Mouse (Mus musculus) T-helper 1 cell (primary cell): ENCODE results near the gene Sema3b.

ENCODE experiments used
- in situ Hi-C: fragments of 300-600 bp; cut with MboI, MseI; formaldehyde crosslinking; loops from one replicate; pipeline ENCODE4 v1.15.1; 2025; ENCODE audit warnings: high pct_unique_total_duplicates

Sema3b gene

GRCm38 (mm10) chr9:107612945-107613569 is 4.0 kb upstream of the Sema3b start:
- in situ Hi-C loops, result no loop called here

DNA sequence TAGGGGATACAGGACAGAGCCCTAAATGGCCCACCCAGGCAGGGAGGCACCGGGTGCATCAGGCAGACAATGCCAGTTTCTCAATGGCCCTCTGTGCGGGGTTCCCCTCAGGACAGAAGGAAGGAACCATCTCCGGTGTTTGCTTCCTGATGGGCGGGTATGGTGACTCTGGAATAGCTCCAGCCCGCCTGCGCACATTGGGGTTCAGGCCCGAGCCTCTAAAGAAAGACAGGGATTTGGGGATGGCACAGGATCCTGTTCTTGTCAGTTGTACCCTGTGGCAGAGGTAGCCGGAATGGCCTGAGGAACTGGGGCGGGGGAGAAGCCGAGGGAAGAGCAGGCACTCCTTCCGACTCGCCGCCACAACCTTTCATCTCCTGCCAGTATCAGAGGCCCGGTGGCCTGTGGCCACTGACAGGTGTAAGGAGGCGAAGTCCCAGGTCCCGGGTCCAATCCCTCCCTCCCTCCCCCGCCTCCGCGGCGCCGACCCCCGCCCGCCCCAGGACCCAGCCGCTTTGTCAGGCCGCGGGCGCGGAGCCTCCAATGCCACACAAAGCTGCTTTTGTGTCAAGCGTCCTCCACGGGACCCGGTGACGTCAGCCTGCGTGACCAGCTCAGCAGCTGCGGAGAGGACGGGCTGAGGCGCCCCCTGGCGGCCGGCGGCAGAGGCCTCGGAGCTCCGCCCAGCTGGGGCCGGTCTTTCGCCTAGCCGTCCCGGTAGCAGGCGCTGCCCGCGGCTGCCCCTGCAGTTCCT is 3.3 kb upstream of the Sema3b start:
- in situ Hi-C loops, result no loop called here

- in situ Hi-C loops, result no loop called here
Measured at GRCm38 (mm10) chr9:107611456-107612190, 2.6 kb upstream of the Sema3b start.

DNA sequence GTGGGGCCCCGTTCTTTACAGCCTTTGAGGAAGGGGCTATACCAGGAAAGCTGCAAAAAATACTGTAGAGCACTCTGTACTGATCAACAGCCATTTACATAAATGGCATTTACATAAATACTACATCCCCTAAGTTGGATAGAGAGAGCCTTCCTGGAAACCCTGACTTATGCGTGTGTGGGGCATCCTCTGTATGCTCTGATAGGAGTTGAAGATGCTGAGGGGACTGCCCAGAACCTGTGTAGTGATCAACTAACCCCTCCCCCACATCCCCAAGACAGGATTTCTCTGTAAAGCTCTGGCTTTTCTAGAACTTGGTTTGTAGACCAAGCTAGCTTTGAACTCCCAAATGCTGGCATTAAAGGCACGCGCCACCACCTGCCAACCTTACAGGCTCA is 403 bp upstream of the Sema3b start:
- in situ Hi-C loops, result no loop called here

DNA sequence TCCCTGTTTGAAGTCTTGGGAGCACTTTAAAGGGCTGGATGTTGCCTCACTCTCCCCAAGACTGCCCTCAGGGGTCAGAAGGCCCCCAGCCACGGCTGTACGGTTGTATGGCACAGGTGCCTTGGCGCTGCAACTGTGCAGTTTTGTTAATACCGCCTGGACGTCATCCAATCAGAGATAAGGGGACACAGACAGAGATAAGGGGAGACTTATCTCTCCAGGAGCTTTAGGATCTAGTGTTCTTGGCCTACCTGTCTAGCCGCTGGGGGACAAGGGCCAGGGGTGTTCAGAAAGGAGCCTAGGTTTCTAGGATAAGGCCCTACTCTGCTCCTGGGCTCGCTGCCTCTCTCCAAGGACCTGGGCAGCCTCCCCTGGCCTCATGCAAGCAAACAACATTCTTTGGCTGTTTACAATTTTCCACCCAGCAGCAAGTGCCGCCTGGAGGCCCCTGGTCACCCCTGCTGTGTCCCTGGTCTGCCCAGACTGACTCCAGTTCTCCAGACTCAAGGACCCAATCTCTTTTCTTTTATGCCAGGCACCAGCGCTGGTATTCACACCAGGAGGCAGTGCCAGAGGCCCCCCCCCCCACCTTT is 1.3 kb downstream of the Sema3b start:
- in situ Hi-C loops, result no loop called here

DNA sequence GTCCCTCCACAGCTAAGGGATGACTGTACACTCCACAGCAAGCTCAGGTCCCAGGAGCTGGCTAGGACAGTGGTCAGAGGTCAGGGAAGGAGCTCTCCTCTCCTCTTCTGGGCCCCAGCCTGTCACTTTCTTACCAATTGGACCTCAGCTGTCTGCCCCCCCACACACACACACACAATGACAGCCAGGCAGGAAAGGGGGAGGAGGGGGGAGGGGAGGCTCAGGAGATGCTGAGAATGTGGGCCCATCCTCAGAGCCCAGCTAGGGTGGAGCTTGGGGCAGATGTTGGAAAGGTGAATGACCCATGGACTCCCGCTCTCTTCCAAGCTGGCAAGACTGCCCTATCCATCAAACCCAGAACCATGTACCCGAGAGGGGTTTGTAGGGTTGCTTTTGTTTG is 2.0 kb downstream of the Sema3b start:
- in situ Hi-C loops, result no loop called here

- in situ Hi-C loops, result no loop called here
Measured at GRCm38 (mm10) chr9:107606591-107606990, 2.4 kb downstream of the Sema3b start.

GRCm38 (mm10) chr9:107605041-107605661 is 3.9 kb downstream of the Sema3b start:
- in situ Hi-C loops, result no loop called here

DNA sequence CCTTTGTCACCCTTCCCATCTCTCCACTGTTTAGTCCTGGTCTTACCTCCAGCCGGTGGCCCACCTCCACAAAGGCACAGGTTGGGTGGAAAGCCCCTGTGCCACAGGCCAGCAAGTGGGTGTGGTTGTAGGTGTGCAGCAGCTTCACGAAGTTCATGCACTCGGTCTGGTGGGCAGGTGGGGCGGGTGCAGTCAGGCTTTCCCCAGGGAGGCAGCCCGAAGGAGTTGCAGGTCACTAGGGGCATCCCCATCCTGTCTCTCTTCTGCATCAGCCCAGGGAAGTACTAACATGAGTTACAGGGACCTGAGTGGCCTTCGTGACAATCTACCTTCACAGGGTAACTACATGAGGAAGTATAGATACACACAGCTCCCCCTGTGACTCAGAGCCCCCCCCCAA is 5.8 kb downstream of the Sema3b start:
- in situ Hi-C loops, result no loop called here

DNA sequence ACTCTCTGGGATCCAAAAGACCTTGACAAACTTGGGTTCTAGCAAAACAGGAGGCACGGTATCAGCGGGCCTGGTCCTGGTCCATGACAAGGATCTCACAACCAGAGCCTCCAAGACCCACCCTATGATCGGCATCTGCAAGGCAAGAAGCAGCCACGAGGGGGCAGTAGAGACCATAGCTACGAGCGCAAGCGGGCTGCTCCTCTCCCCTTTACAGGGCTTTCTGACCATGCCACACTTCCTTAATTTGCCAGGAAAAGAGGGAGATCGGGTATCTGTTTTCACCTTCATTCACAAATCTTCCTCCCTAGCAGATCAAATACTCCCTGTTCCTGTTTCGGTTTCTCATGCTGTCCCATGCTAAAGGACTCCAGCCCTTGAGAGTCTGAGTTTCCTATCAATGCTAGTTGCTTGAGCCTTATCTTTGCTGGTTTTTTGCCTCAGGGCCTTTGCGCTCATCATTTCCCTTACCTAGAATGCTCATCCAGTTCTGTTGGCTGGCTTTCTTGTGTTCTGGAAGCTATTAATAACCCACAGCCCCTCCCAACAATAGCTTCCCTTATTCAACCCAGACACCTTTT is 6.9 kb downstream of the Sema3b start:
- in situ Hi-C loops, result no loop called here

DNA sequence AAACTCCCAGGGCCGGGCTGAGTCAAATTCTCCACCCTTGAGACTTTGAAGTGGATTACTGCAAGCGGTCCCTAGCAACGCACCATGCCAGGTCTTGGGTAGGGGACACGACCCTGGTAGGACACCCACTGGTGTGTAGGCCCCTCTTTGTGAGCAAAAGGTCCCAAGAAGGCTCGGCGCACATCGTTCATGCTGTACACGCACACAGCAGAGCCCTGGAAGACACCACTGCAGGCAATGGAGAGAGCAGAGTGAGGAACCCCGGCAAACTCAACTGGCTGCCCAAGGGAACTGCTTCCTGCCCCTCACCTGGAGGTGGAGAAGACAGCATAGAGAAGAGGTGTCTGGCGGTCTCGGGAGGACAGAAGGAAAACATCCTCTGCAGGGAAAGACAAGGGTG is 7.8 kb downstream of the Sema3b start:
- in situ Hi-C loops, result no loop called here

- in situ Hi-C loops, result no loop called here
Measured at GRCm38 (mm10) chr9:107600745-107601144, 8.3 kb downstream of the Sema3b start.

DNA sequence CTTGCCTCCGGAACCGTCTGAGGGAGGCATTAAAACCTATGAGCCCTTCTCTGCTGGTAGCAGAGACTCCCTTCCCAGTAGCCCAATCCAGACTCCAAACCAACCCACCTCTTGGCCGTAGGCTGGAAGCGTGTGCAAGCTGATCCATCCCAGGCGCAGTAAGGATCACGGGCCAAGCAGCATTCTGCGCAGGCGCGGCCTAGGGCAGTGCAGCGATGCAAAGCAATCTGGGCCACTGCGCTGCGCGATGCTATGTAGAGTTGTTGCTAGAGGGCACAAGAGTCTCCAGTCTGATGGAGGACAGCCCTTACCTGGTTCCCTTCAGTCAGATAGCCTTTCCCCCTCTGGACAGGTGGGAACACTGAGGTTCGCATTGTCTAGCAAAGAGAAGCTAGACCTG is 9.2 kb downstream of the Sema3b start:
- in situ Hi-C loops, result no loop called here

GRCm38 (mm10) chr9:107599433-107599832 is 9.6 kb downstream of the Sema3b start:
- in situ Hi-C loops, result no loop called here

- in situ Hi-C loops, result no loop called here
Measured at GRCm38 (mm10) chr9:107598385-107598784, 10.6 kb downstream of the Sema3b start.

- in situ Hi-C loops, result no loop called here
Measured at GRCm38 (mm10) chr9:107596619-107597569, 12.1 kb downstream of the Sema3b start.

GRCm38 (mm10) chr9:107594281-107595062 is 14.6 kb downstream of the Sema3b start:
- in situ Hi-C loops, result no loop called here

GRCm38 (mm10) chr9:107593101-107593976 is 15.7 kb downstream of the Sema3b start:
- in situ Hi-C loops, result no loop called here

DNA sequence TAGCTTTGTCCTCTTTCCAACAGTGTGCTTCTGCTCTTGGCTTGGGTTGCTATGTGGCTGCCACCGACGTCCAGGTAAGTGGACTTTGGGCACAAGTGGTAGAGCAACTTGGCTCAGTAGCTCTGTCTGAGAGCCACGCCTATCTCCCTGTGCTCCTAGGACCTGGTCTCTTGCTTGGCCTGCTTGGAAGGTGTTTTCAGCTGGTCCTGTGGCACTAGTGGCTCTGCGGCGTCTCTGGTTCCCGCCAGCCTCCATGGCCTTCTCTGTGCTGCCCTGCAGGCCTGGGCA is 18.3 kb downstream of the Sema3b start:
- in situ Hi-C loops, result no loop called here
